Mouse (Mus musculus) hindbrain, embryonic 13.5 days (tissue): Measurements from ENCODE around the gene Hsf2bp. TPM values are rescaled to one million over a fixed set of nuclear protein-coding genes. Genes with fewer than 3 reads are reported as not detected.

Source experiments
- ATAC-seq: fragments of 200-750 bp; cut with Nextera tagmentation; 2 replicates; pipeline ENCODE4 v1.8.0; 2017; ENCODE audit warnings: moderate TSS enrichment; ENCODE audit not compliant: low FRiP score
- H3K27ac ChIP-seq: fragments of 300-500 bp; sonication (generic); 2 replicates; pipeline ENCODE4 v1.5.1; 2015; ENCODE audit warnings: inconsistent platforms, mild to moderate bottlenecking, moderate library complexity
- H3K27me3 ChIP-seq: fragments of 300-500 bp; sonication (generic); 2 replicates; pipeline ENCODE4 v1.6.1; 2015; ENCODE audit warnings: mild to moderate bottlenecking, inconsistent platforms
- H3K36me3 ChIP-seq: fragments of 300-500 bp; sonication (generic); 2 replicates; pipeline ENCODE4 v1.6.1; 2015; ENCODE audit warnings: mild to moderate bottlenecking, inconsistent platforms
- H3K4me1 ChIP-seq: fragments of 300-500 bp; sonication (generic); replicated peaks from 2 replicates; pipeline ENCODE4 v1.6.1; 2015; ENCODE audit warnings: inconsistent platforms
- H3K4me2 ChIP-seq: fragments of 300-500 bp; sonication (generic); 2 replicates; pipeline ENCODE4 v1.6.1; 2015; ENCODE audit warnings: inconsistent platforms, mild to moderate bottlenecking, moderate library complexity
- H3K4me3 ChIP-seq: fragments of 300-500 bp; sonication (generic); 2 replicates; pipeline ENCODE4 v1.5.1; 2015; ENCODE audit warnings: mild to moderate bottlenecking, inconsistent platforms
- H3K9ac ChIP-seq: fragments of 300-500 bp; sonication (generic); 2 replicates; pipeline ENCODE4 v1.6.1; 2015; ENCODE audit warnings: mild to moderate bottlenecking, inconsistent platforms
- H3K9me3 ChIP-seq: fragments of 300-500 bp; sonication (generic); 2 replicates; pipeline ENCODE4 v1.6.1; 2016; ENCODE audit warnings: inconsistent platforms
- WGBS: fragments of 180-500 bp; shearing (Covaris S2); methylation state at CpG from one replicate; pipeline ENCODE4 v1.1.7; 2015; 5-methylcytosine and 5-hydroxymethylcytosine counted together
- polyA plus RNA-seq: library from polyadenylated mRNA; unstranded; fragments of >200 nt; fragmentation: Nextera tagmentation; extraction: Ambion mirVana; gene quantifications from 2 replicates; pipeline ENCODE4 v1.2.1, GENCODE M21; 2015

Hsf2bp gene
- polyA plus RNA-seq, 1 experiment from 2014 or later, result 0.70 TPM

DNA sequence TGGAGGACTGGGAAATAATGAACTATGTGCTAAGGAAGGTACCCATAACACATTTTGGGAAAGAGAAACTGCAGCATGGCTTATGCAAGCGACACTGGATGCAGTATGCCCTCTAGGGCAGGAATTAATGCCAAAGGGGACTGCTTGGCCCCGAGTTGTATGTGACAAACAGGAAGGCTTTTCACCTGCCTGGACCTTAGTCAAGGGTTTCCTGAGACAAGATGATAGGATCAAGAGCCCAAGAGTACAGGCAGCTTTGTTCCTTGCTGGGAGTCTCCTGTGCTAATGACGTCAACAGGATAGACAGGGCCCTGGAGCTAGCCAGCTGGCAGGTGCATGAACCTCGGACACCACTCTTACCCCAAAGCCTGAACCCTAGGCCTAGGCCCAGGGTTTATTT lies 95.5 kb downstream of the Hsf2bp start:
- 0 out of 2 replicates have a peak, but pooled peaks cover 3% of the 10 kb centered on the region for H3K4me1 ChIP-seq
- no peak for ATAC-seq
- no peaks in the 10 kb centered on the region for H3K27me3 ChIP-seq
- H3K4me2 ChIP-seq, result no peak overlapping the region
- H3K9ac ChIP-seq, result peak overlapping the region; percentile 19; the same call in 1 of the 2 replicates
- H3K9me3 ChIP-seq, result no peaks in the 10 kb centered on the region
- H3K36me3 ChIP-seq, result no peaks in the 10 kb centered on the region
- no peak overlapping the region for H3K27ac ChIP-seq
- 79% methylated on average over 4 of the region's 4 CpGs for WGBS
- no peak overlapping the region for H3K4me3 ChIP-seq

DNA sequence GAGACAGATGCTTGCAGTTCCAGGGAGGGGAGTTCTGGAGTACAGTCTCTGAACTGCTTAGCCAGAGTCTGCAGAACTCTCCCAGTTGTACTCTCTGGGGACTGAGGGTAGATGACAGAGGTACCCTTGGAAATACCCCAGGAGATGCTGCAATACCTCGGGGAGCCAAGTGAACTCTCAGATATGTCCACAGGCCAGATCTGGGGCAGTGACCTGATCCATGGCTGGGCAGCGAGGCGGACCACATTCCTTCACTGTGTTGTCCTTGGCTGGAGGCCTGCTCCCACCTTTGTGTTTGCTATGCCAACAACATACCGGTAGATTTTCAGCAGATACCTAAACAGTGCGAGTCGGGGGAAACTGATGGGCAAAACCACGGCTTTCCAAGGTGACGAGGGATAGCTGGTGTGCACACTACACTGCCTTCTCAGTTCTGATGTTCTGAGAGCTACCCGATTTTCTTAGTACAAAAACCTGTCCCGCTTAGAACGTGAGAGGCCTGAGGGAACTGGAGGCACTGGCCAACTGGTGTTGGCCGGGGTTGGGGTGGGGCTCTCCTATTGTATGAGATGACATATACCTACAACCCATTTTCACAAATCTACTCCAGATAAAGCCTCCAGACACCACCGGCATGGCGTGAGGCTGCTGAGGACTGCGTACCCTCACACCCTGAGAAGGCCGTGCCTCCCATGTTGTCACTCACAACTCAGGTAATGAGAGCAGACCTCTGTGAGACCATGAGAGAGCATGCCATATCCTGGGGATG lies 96.7 kb downstream of the Hsf2bp start:
- Histone ChIP-seq H3K9me3 (no peaks in the 10 kb centered on the region), H3K4me2 (no peak overlapping the region), H3K36me3 (no peaks in the 10 kb centered on the region), H3K4me1 (peaks cover 10% of the 10 kb centered on the region; the same call in 1 of the 2 replicates), H3K9ac (no peak overlapping the region), H3K4me3 (no peak overlapping the region), H3K27me3 (no peaks in the 10 kb centered on the region), H3K27ac (no peak overlapping the region)
- 93% methylated on average over 16 of the region's 16 CpGs for WGBS
- no peak for ATAC-seq

DNA sequence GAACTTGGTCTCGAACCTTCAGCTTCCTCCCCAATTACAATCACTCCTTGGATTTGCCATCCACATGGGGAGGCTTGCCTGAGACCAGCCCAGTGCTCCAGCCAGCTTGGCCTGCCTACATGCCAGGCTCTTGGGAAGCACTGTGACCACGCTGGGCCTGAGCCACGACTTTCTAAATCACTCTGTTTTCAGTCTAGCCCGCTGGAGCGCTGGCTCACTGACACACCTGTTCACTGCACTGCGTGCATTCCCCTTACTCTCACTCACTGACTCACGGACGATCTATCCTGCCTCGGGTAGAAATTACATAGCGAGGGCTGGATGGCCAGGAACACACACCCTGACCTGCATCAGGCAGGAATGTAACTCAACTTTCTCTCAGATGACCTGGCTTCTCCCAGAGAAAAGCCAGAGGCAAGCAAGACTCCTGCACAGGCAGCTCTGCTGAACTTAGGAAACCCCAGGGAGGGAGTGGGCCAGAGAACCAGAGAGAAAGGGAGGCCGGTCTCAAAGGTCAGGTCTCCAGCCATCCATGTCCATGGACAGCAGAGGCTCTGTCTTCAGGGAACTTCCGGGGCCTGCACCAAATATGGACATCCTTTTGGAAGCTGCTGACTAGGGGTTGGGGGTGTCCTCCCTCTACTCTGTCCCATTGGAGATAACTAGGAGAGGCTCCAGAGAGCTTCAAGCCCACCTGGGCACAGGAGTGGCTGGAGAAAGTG lies 97.4 kb downstream of the Hsf2bp start:
- H3K4me2 ChIP-seq, result no peak overlapping the region
- no peaks in the 10 kb centered on the region for H3K36me3 ChIP-seq
- H3K27ac ChIP-seq, result no peak overlapping the region
- no peaks in the 10 kb centered on the region for H3K9me3 ChIP-seq
- peaks cover 10% of the 10 kb centered on the region; the same call in 1 of the 2 replicates for H3K4me1 ChIP-seq
- 85% methylated on average over 12 of the region's 12 CpGs for WGBS
- no peak overlapping the region for H3K9ac ChIP-seq
- no peak overlapping the region for H3K4me3 ChIP-seq
- no peaks in the 10 kb centered on the region for H3K27me3 ChIP-seq
- no peak for ATAC-seq

DNA sequence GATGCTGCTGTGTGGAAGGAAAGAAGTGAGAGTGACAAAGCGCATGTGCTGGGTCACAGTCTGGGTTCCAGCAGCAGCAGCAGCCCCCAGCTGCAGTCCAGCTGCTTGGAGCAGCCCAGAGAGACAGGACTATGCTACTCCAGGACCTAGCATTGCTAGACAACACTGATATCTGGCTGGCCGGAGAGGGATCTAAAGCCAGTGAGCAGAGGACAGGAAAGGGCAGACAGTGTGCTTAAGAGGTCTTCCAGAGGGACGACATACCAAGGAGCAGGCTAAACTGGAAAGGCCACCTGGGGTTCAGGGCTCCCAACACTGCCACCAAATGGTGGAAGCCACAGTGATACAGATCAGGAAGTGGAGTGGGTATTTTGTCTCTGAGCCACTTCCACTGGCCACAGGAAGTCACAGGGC lies 99.0 kb downstream of the Hsf2bp start:
- Histone ChIP-seq H3K4me2 (no peak overlapping the region), H3K4me3 (no peak overlapping the region), H3K27me3 (no peaks in the 10 kb centered on the region), H3K9ac (no peak overlapping the region), H3K27ac (no peak overlapping the region), H3K4me1 (peaks cover 11% of the 10 kb centered on the region), H3K9me3 (no peaks in the 10 kb centered on the region), H3K36me3 (no peaks in the 10 kb centered on the region)
- WGBS, result 31% methylated on average over 3 of the region's 3 CpGs
- ATAC-seq, result no peak

DNA sequence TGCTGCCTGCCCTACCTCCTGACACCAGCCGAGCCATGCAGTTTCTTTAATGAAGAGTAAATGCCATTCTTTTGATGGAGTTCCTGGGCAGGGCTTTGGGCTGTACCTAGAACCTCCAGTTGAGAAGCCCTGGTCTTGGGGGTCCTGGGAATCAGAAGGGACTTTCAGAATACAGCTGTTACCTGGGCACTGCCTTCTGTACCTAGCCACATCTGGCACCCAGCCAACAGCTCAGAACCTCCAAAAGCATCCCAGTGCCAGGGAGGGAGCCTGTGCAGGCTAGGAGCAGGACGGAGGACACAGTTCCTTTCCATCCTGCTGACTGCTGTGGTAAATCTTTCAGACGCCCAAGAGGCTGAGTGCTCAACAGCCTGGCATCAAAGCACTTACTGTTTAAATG lies 100.3 kb downstream of the Hsf2bp start:
- H3K4me1 ChIP-seq, result peaks cover 22% of the 10 kb centered on the region
- no peak overlapping the region for H3K4me2 ChIP-seq
- no peaks in the 10 kb centered on the region for H3K27me3 ChIP-seq
- H3K36me3 ChIP-seq, result no peaks in the 10 kb centered on the region
- H3K9me3 ChIP-seq, result no peaks in the 10 kb centered on the region
- no peak overlapping the region for H3K9ac ChIP-seq
- WGBS, result 67% methylated on average over 3 of the region's 3 CpGs
- H3K27ac ChIP-seq, result no peak overlapping the region
- no peak overlapping the region for H3K4me3 ChIP-seq
- no peak for ATAC-seq

DNA sequence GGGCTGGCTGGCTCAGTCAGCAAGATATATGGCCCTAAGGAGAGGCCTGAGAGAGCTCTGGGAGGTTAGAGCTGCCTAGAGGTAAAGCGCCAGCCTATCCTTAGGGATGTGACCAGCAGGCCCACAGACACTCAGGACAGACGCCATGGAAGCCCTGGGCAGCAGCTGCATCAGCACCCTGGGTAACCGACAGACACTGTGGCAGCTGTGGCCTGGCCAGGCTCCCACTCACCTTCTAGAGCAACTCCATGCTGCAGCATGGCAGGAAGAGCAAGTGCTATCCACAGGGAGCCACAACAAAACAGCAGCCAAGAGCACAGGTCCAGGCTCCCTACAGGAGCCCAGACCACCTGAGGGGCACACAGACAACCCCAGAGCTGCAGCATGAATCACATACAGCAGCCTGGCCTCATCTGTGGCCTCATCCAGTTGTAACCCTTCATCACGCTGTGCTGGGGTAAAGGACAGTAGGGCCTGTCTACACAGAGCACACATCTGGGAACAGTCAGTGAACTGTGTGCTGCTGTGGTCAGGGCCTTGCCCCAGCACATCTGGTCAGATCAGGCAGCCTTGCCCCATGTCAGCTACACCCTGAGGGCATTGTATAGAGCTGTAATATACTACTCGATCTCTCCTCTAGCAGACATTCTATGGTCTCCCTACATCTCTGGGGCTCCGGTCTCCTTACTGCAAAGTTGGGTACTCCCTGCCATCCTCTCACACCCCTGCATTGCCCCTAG lies 100.9 kb downstream of the Hsf2bp start:
- ATAC-seq, result no peak
- Histone ChIP-seq H3K36me3 (no peaks in the 10 kb centered on the region), H3K9me3 (no peaks in the 10 kb centered on the region), H3K27me3 (no peaks in the 10 kb centered on the region), H3K27ac (no peak overlapping the region), H3K4me1 (peaks cover 22% of the 10 kb centered on the region), H3K4me3 (no peak overlapping the region), H3K4me2 (no peak overlapping the region), H3K9ac (no peak overlapping the region)
- 72% methylated on average over 6 of the region's 6 CpGs for WGBS

DNA sequence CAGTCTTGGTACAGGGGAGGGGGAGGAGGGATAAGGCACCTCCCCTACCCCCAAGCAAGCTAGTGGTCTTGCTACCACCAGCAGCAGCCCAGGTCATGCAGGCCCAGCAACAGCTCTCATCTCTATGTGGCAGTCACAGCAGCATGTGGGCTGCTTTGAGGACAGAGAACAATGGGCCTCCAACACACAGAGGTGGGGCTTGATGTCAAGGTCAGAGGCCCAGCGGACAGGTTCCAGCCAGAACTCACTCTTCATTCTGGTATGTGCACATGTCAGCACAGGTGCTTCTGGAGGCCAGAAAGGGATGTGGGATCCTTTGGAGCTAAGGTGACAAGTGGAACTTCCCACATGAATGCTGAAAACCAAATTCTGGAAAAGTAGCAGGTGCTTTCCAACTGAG lies 102.2 kb downstream of the Hsf2bp start:
- Histone ChIP-seq H3K4me3 (no peak overlapping the region), H3K27me3 (no peaks in the 10 kb centered on the region), H3K27ac (no peak overlapping the region), H3K4me1 (peaks cover 22% of the 10 kb centered on the region), H3K4me2 (no peak overlapping the region), H3K9ac (no peak overlapping the region), H3K36me3 (no peaks in the 10 kb centered on the region), H3K9me3 (no peaks in the 10 kb centered on the region)
- 57% methylated on average over 1 of the region's 1 CpGs for WGBS
- no peak for ATAC-seq

DNA sequence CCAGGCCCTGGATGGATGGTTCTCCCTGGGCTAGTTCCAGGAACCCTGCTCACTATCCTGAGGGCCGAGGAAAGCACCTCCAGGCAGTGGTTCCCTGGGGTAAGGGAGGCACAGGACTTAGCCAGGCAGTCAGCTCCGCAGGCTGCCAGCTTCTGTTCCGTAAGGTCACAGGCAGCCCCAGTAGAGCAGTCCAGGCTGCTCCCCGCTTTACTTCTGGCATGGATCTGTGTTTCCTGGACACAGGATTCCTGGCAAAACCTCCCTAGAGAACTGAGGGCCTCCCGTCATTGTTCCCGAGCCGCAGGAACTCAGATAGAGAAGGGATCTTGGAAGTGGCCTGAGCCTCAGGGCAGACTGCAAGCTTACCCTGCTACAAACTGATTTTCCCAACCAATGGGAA lies 104.7 kb downstream of the Hsf2bp start:
- H3K4me3 ChIP-seq, result no peak overlapping the region

DNA sequence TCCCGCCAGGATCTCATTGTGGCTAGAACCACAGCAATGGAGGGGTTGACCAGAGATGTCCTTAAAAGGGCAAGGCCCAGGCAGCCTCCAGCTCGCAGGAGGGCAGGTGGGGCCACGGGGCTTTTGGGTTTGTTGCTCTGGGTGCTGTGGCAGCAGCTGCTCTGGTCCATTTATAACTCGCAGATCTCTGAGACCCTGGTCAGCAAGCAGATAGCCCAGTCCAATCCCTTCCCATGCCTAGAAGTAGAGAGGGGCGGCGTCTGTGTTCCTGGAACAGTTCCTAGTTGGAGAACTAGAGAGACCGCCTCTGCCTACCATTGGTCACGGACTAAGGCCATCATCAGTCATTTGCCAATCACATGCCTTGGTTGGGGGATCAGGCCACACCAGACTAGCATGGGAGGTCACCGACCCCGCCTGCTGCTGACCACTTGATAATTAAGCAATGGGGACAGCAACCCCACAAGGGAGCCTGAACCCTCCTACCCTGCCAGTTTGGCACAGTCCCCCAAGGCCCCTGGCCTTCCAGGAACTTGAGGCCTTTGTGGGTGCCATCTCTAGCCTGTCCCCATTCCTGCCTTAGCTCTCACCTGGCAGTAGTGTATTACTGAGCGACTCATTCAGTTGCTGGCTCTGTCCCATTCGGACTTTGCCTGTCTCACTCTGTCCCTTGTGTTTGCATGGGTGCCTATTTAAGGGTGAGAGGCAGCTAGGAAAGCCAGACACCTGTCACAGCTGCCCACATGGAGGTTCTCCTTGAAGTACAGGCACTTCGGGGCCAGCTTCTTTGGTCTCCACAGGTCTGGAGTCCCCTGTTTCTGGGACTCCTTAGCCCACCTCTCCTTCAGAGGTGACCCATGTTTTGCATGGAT lies 106.1 kb downstream of the Hsf2bp start:
- Histone ChIP-seq H3K4me1 (peaks cover 14% of the 10 kb centered on the region), H3K4me2 (no peak overlapping the region), H3K4me3 (no peak overlapping the region), H3K36me3 (no peaks in the 10 kb centered on the region), H3K9me3 (no peaks in the 10 kb centered on the region), H3K9ac (no peak overlapping the region), H3K27ac (no peak overlapping the region), H3K27me3 (no peaks in the 10 kb centered on the region)
- ATAC-seq, result no peak
- 68% methylated on average over 13 of the region's 13 CpGs for WGBS

More for the DNA sequence above, 104.7 kb downstream of the Hsf2bp start:
- Histone ChIP-seq H3K27ac (peak overlapping the region; percentile 58; the same call in 1 of the 2 replicates), H3K27me3 (no peaks in the 10 kb centered on the region), H3K36me3 (no peaks in the 10 kb centered on the region), H3K9me3 (no peaks in the 10 kb centered on the region), H3K9ac (peak overlapping the region; percentile 35; the same call in 1 of the 2 replicates), H3K4me2 (no peak overlapping the region), H3K4me1 (peaks cover 20% of the 10 kb centered on the region)
- ATAC-seq, result no peak
- 43% methylated on average over 7 of the region's 7 CpGs for WGBS

DNA sequence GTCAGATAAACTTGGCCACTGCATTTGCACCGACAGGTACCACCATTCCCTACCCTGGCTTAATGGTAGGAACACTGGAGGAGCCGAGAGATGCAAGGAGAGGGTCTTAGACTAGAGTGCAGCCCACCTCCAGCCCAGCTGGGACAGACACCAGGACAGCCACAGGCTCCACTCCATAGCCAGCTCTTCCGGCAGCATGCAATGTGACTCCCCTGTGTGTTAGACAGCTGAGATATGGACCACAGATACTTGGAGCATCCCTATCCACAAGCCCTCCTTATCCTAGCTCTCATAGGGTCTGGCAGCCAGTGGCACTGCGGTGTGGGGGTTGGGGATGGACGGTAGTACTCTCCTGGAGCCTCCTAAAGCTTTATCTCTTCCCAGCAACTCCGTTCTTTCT lies 107.1 kb downstream of the Hsf2bp start:
- WGBS, result 90% methylated on average over 6 of the region's 6 CpGs
- Histone ChIP-seq H3K9ac (no peak overlapping the region), H3K4me1 (peaks cover 12% of the 10 kb centered on the region), H3K4me2 (no peak overlapping the region), H3K4me3 (no peak overlapping the region), H3K36me3 (no peaks in the 10 kb centered on the region), H3K27ac (no peak overlapping the region), H3K27me3 (no peaks in the 10 kb centered on the region), H3K9me3 (no peaks in the 10 kb centered on the region)
- ATAC-seq, result no peak

DNA sequence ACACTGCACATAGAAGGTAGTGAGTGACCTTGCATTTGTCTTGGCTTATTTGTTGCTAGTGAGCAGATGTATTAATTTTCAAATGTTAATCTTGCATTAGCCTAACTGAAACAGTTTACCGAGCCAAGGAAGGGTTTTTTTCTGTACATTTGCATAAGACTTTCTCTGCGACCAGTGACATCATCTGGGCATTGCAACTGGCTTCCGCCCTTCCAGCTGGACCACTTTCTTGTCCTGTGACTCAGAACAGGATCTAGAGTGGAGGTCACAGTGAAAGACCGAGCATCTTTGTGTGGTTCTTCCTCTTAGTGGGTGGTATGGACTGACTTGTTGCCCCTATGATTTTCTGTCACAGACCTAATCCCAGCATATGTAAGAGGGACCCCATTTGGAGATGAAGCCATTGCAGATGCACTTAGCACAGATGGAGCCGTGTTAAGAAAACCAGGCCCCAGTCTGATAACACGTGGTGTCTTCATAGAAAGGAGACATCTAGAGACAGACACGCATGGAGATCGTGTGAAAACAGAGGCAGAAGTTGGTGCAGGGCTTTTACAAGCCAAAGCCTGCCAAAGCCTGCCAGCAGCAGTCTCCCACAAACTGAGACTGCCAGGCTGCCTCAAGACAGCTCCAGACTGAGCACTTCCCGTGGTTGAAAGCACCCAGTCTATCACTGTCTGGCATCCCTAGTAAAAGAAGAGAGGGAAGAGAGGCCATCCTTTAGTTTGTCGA lies 108.1 kb downstream of the Hsf2bp start:
- no peak for ATAC-seq
- no peaks in the 10 kb centered on the region for H3K9me3 ChIP-seq
- no peaks in the 10 kb centered on the region for H3K36me3 ChIP-seq
- H3K4me1 ChIP-seq, result peaks cover 12% of the 10 kb centered on the region
- WGBS, result 87% methylated on average over 10 of the region's 10 CpGs
- no peaks in the 10 kb centered on the region for H3K27me3 ChIP-seq
- no peak overlapping the region for H3K4me2 ChIP-seq
- H3K4me3 ChIP-seq, result no peak overlapping the region
- H3K27ac ChIP-seq, result no peak overlapping the region
- no peak overlapping the region for H3K9ac ChIP-seq
